Mouse (Mus musculus) hindbrain, embryonic 10.5 days (tissue): ENCODE results near the gene Tmem214. TPM values are rescaled to one million over a fixed set of nuclear protein-coding genes. Genes with fewer than 3 reads are reported as not detected.
A peak's percentile ranks its signal among the peaks of the same experiment; 100 is the strongest.

Source experiments
- DNase-seq: peaks from one replicate; pipeline ENCODE4 v3.0.0-alpha.2; 2017; ENCODE audit warnings: low spot score
- H3K27ac ChIP-seq: fragments of 300-500 bp; sonication (generic); 2 replicates; pipeline ENCODE4 v1.5.1; 2016; ENCODE audit warnings: mild to moderate bottlenecking, moderate library complexity
- H3K27me3 ChIP-seq: fragments of 300-500 bp; sonication (generic); 2 replicates; pipeline ENCODE4 v1.6.1; 2016; ENCODE audit warnings: mild to moderate bottlenecking; ENCODE audit not compliant: poor library complexity, insufficient read depth, severe bottlenecking
- H3K36me3 ChIP-seq: fragments of 300-500 bp; sonication (generic); 2 replicates; pipeline ENCODE4 v1.6.1; 2016; ENCODE audit warnings: mild to moderate bottlenecking, moderate library complexity
- H3K4me1 ChIP-seq: fragments of 300-500 bp; sonication (generic); replicated peaks from 2 replicates; pipeline ENCODE4 v1.6.1; 2016; ENCODE audit warnings: mild to moderate bottlenecking
- H3K4me3 ChIP-seq: fragments of 300-500 bp; sonication (generic); 2 replicates; pipeline ENCODE4 v1.5.1; 2016; ENCODE audit warnings: mild to moderate bottlenecking, moderate library complexity
- H3K9me3 ChIP-seq: fragments of 300-500 bp; sonication (generic); 2 replicates; pipeline ENCODE4 v1.6.1; 2016; ENCODE audit warnings: mild to moderate bottlenecking, moderate library complexity
- WGBS: fragments of 180-500 bp; shearing (Covaris S2); methylation state at CpG from one replicate; pipeline ENCODE4 v1.1.7; 2016; 5-methylcytosine and 5-hydroxymethylcytosine counted together
- polyA plus RNA-seq: library from polyadenylated mRNA; unstranded; fragments of >200 nt; fragmentation: Nextera tagmentation; extraction: Ambion mirVana; gene quantifications from 2 replicates; pipeline ENCODE4 v1.2.1, GENCODE M21; 2016

Gene Tmem214
- polyA plus RNA-seq, 1 experiment from 2014 or later = 67.6 TPM

GRCm38 (mm10) chr5:30886209-30886608, 18.4 kb downstream of the Tmem214 start:
- no peak for DNase-seq
- H3K27ac ChIP-seq = no peak overlapping the region
- H3K4me3 ChIP-seq = peak overlapping the region; percentile 86
- no peaks in the 10 kb centered on the region for H3K9me3 ChIP-seq
- no peaks in the 10 kb centered on the region for H3K27me3 ChIP-seq
- peaks cover 10% of the 10 kb centered on the region for H3K36me3 ChIP-seq
- 70% methylated on average over 4 of the region's 4 CpGs for WGBS
- H3K4me1 ChIP-seq = peaks cover 25% of the 10 kb centered on the region

- DNase-seq = no peak
- H3K4me3 ChIP-seq = peak overlapping the region; percentile 86
- peaks cover 15% of the 10 kb centered on the region for H3K36me3 ChIP-seq
- peaks cover 25% of the 10 kb centered on the region for H3K4me1 ChIP-seq
- no peaks in the 10 kb centered on the region for H3K27me3 ChIP-seq
- 36% methylated on average over 5 of the region's 5 CpGs for WGBS
- H3K9me3 ChIP-seq = no peaks in the 10 kb centered on the region
- H3K27ac ChIP-seq = peak overlapping the region; percentile 99
These were observed 18.9 kb downstream of the Tmem214 start for GRCm38 (mm10) chr5:30886731-30887130.

GRCm38 (mm10) chr5:30887331-30887761, 19.5 kb downstream of the Tmem214 start:
- under 1% methylated on average over 19 of the region's 19 CpGs for WGBS
- no peaks in the 10 kb centered on the region for H3K27me3 ChIP-seq
- no peaks in the 10 kb centered on the region for H3K9me3 ChIP-seq
- peak; percentile 84 for DNase-seq
- peaks cover 25% of the 10 kb centered on the region for H3K4me1 ChIP-seq
- H3K4me3 ChIP-seq = peak overlapping the region; percentile 86
- peaks cover 21% of the 10 kb centered on the region for H3K36me3 ChIP-seq
- peak overlapping the region; percentile 99 for H3K27ac ChIP-seq

GRCm38 (mm10) chr5:30887858-30888336, 20.1 kb downstream of the Tmem214 start:
- H3K36me3 ChIP-seq = peaks cover 27% of the 10 kb centered on the region
- peaks cover 25% of the 10 kb centered on the region for H3K4me1 ChIP-seq
- DNase-seq = peak; percentile 96
- no peaks in the 10 kb centered on the region for H3K9me3 ChIP-seq
- under 1% methylated on average over 28 of the region's 28 CpGs for WGBS
- H3K27ac ChIP-seq = peak overlapping the region; percentile 99
- H3K27me3 ChIP-seq = no peaks in the 10 kb centered on the region
- peak overlapping the region; percentile 86 for H3K4me3 ChIP-seq

GRCm38 (mm10) chr5:30888337-30889087, 20.7 kb downstream of the Tmem214 start, which contains the start of gene Agbl5:
Gene Agbl5 (plus strand): TSS chr5:30888694.
- peak within 1 kb of the TSS; percentile 99 for H3K27ac ChIP-seq
- no peaks in the 10 kb centered on the region for H3K27me3 ChIP-seq
- H3K36me3 ChIP-seq = peaks cover 33% of the 10 kb centered on the region
- DNase-seq = peak; percentile 98
- no peaks in the 10 kb centered on the region for H3K9me3 ChIP-seq
- peak within 1 kb of the TSS; percentile 86 for H3K4me3 ChIP-seq
- peaks cover 25% of the 10 kb centered on the region for H3K4me1 ChIP-seq
- WGBS = under 1% methylated on average over 42 of the region's 42 CpGs

- H3K36me3 ChIP-seq = peaks cover 40% of the 10 kb centered on the region
- H3K27ac ChIP-seq = peak overlapping the region; percentile 99
- H3K4me1 ChIP-seq = peaks cover 25% of the 10 kb centered on the region
- H3K4me3 ChIP-seq = peak overlapping the region; percentile 86
- no peaks in the 10 kb centered on the region for H3K9me3 ChIP-seq
- no peak for DNase-seq
- 2% methylated on average over 42 of the region's 42 CpGs for WGBS
- H3K27me3 ChIP-seq = no peaks in the 10 kb centered on the region
These were observed 21.4 kb downstream of the Tmem214 start for GRCm38 (mm10) chr5:30889088-30889754.

GRCm38 (mm10) chr5:30890375-30890774, 22.6 kb downstream of the Tmem214 start:
- Histone ChIP-seq H3K9me3 (no peaks in the 10 kb centered on the region), H3K27me3 (no peaks in the 10 kb centered on the region), H3K4me1 (peaks cover 25% of the 10 kb centered on the region), H3K4me3 (peak overlapping the region; percentile 86), H3K36me3 (peaks cover 52% of the 10 kb centered on the region), H3K27ac (peak overlapping the region; percentile 99; the same call in 1 of the 2 replicates)
- WGBS = 83% methylated on average over 7 of the region's 7 CpGs
- DNase-seq = no peak

GRCm38 (mm10) chr5:30901860-30902259, 34.0 kb downstream of the Tmem214 start:
- no peak overlapping the region for H3K27ac ChIP-seq
- no peak for DNase-seq
- H3K4me3 ChIP-seq = no peak overlapping the region
- H3K27me3 ChIP-seq = no peaks in the 10 kb centered on the region
- 94% methylated on average over 5 of the region's 5 CpGs for WGBS
- H3K9me3 ChIP-seq = no peaks in the 10 kb centered on the region
- peaks cover 93% of the 10 kb centered on the region for H3K36me3 ChIP-seq
- peaks cover 17% of the 10 kb centered on the region for H3K4me1 ChIP-seq

GRCm38 (mm10) chr5:30907413-30908059, 39.7 kb downstream of the Tmem214 start, which contains the start of gene Ost4:
Gene Ost4 (minus strand): TSS chr5:30907788.
- WGBS = 0% methylated on average over 58 of the region's 58 CpGs
- Histone ChIP-seq H3K4me1 (peaks cover 46% of the 10 kb centered on the region), H3K36me3 (peaks cover 37% of the 10 kb centered on the region), H3K27ac (peak within 1 kb of the TSS; percentile 93), H3K9me3 (no peaks in the 10 kb centered on the region), H3K27me3 (peaks cover 7% of the 10 kb centered on the region), H3K4me3 (peak within 1 kb of the TSS; percentile 84)
- DNase-seq = peak; percentile 97

GRCm38 (mm10) chr5:30908426-30909299, 40.9 kb downstream of the Tmem214 start:
- WGBS = 49% methylated on average over 13 of the region's 13 CpGs
- H3K36me3 ChIP-seq = peaks cover 26% of the 10 kb centered on the region
- H3K4me3 ChIP-seq = peak overlapping the region; percentile 84
- H3K27ac ChIP-seq = peak overlapping the region; percentile 93
- peaks cover 7% of the 10 kb centered on the region for H3K27me3 ChIP-seq
- DNase-seq = peak; percentile 19
- peaks cover 57% of the 10 kb centered on the region for H3K4me1 ChIP-seq
- H3K9me3 ChIP-seq = no peaks in the 10 kb centered on the region

GRCm38 (mm10) chr5:30909300-30909659, 41.5 kb downstream of the Tmem214 start:
- Histone ChIP-seq H3K4me3 (no peak overlapping the region), H3K9me3 (no peaks in the 10 kb centered on the region), H3K27ac (peak overlapping the region; percentile 93; the same call in 1 of the 2 replicates), H3K4me1 (peaks cover 63% of the 10 kb centered on the region), H3K27me3 (peaks cover 7% of the 10 kb centered on the region), H3K36me3 (peaks cover 20% of the 10 kb centered on the region)
- 47% methylated on average over 7 of the region's 7 CpGs for WGBS
- no peak for DNase-seq

GRCm38 (mm10) chr5:30909863-30910262, 42.1 kb downstream of the Tmem214 start:
- WGBS = 83% methylated on average over 7 of the region's 7 CpGs
- Histone ChIP-seq H3K27ac (no peak overlapping the region), H3K36me3 (peaks cover 14% of the 10 kb centered on the region), H3K9me3 (no peaks in the 10 kb centered on the region), H3K4me1 (peaks cover 69% of the 10 kb centered on the region), H3K4me3 (no peak overlapping the region), H3K27me3 (peaks cover 7% of the 10 kb centered on the region)
- DNase-seq = no peak
